Mouse (Mus musculus): Measurements from ENCODE around the gene Cdc42bpb. TPM values are rescaled to one million over a fixed set of nuclear protein-coding genes. Genes with fewer than 3 reads are reported as not detected.

The Cdc42bpb gene
- polyA plus RNA-seq (2012; rRNA removed) = 305 and 359 TPM in 2 replicates

- peak within 1 kb of the TSS; percentile 68 for H3K4me3 ChIP-seq (replicated peaks; ENCODE audit: extremely low read depth, low read depth, low read length)
- TF ChIP-seq CTCF (IDR thresholded peaks at IDR 0.05; ENCODE audit: insufficient read depth, low read length) = no peak
- peak; percentile 98 for TF ChIP-seq POLR2A (IDR thresholded peaks at IDR 0.05; ENCODE audit: borderline replicate concordance, extremely low read depth, low read depth, low read length)
- WGBS = under 1% methylated on average over 94 of the region's 94 CpGs
- peaks cover 14% of the 10 kb centered on the region for H3K4me1 ChIP-seq (ENCODE audit: control insufficient read depth, insufficient read depth, low read length)
- peak; percentile 95 for DNase-seq
Observed at GRCm38 (mm10) chr12:111377376-111377973, at the start of gene Cdc42bpb. Gene Cdc42bpb, minus strand, starts transcription at chr12:111377718.

GRCm38 (mm10) chr12:111425789-111426460 is 48.4 kb upstream of the Cdc42bpb start:
- Histone ChIP-seq H3K4me3 (replicated peaks; ENCODE audit: extremely low read depth, low read depth, low read length) (no peak overlapping the region), H3K4me1 (ENCODE audit: control insufficient read depth, insufficient read depth, low read length) (peaks cover 10% of the 10 kb centered on the region)
- peak; percentile 97 for DNase-seq
- peak; percentile 93 for TF ChIP-seq CTCF (IDR thresholded peaks at IDR 0.05; ENCODE audit: insufficient read depth, low read length)
- no peak for TF ChIP-seq POLR2A (IDR thresholded peaks at IDR 0.05; ENCODE audit: borderline replicate concordance, extremely low read depth, low read depth, low read length)
- 20% methylated on average over 29 of the region's 29 CpGs for WGBS

- peak; percentile 86 for DNase-seq
- peak; percentile 80 for TF ChIP-seq CTCF (IDR thresholded peaks at IDR 0.05; ENCODE audit: insufficient read depth, low read length)
- TF ChIP-seq POLR2A (IDR thresholded peaks at IDR 0.05; ENCODE audit: borderline replicate concordance, extremely low read depth, low read depth, low read length) = no peak
- Histone ChIP-seq H3K4me1 (ENCODE audit: control insufficient read depth, insufficient read depth, low read length) (peaks cover 6% of the 10 kb centered on the region), H3K4me3 (replicated peaks; ENCODE audit: extremely low read depth, low read depth, low read length) (no peak overlapping the region)
- 4% methylated on average over 15 of the region's 15 CpGs for WGBS
Observed at GRCm38 (mm10) chr12:111425258-111425657, 47.7 kb upstream of the Cdc42bpb start.

- TF ChIP-seq CTCF (IDR thresholded peaks at IDR 0.05; ENCODE audit: insufficient read depth, low read length) (no peak), POLR2A (IDR thresholded peaks at IDR 0.05; ENCODE audit: borderline replicate concordance, extremely low read depth, low read depth, low read length) (no peak)
- WGBS = 43% methylated on average over 9 of the region's 9 CpGs
- no peak overlapping the region for H3K4me3 ChIP-seq (replicated peaks; ENCODE audit: extremely low read depth, low read depth, low read length)
- H3K4me1 ChIP-seq (ENCODE audit: control insufficient read depth, insufficient read depth, low read length) = peaks cover 4% of the 10 kb centered on the region; the same call in 1 of the 2 replicates
- DNase-seq = no peak
Observed at GRCm38 (mm10) chr12:111424547-111424946, 47.0 kb upstream of the Cdc42bpb start.

- no peak for DNase-seq
- 33% methylated on average over 43 of the region's 43 CpGs for WGBS
- Histone ChIP-seq H3K4me3 (replicated peaks; ENCODE audit: extremely low read depth, low read depth, low read length) (no peak overlapping the region), H3K4me1 (ENCODE audit: control insufficient read depth, insufficient read depth, low read length) (peaks cover 4% of the 10 kb centered on the region; the same call in 1 of the 2 replicates)
- TF ChIP-seq CTCF (IDR thresholded peaks at IDR 0.05; ENCODE audit: insufficient read depth, low read length) (no peak), POLR2A (IDR thresholded peaks at IDR 0.05; ENCODE audit: borderline replicate concordance, extremely low read depth, low read depth, low read length) (no peak)
Observed at GRCm38 (mm10) chr12:111423570-111424129, 46.1 kb upstream of the Cdc42bpb start.

- DNase-seq = no peak
- Histone ChIP-seq H3K4me3 (replicated peaks; ENCODE audit: extremely low read depth, low read depth, low read length) (no peak overlapping the region), H3K4me1 (ENCODE audit: control insufficient read depth, insufficient read depth, low read length) (peaks cover 4% of the 10 kb centered on the region; the same call in 1 of the 2 replicates)
- 80% methylated on average over 5 of the region's 5 CpGs for WGBS
- TF ChIP-seq CTCF (IDR thresholded peaks at IDR 0.05; ENCODE audit: insufficient read depth, low read length) (no peak), POLR2A (IDR thresholded peaks at IDR 0.05; ENCODE audit: borderline replicate concordance, extremely low read depth, low read depth, low read length) (no peak)
Observed at GRCm38 (mm10) chr12:111422852-111423251, 45.3 kb upstream of the Cdc42bpb start.

GRCm38 (mm10) chr12:111420946-111421709 is 43.6 kb upstream of the Cdc42bpb start:
- no peak for TF ChIP-seq CTCF (IDR thresholded peaks at IDR 0.05; ENCODE audit: insufficient read depth, low read length)
- Histone ChIP-seq H3K4me1 (ENCODE audit: control insufficient read depth, insufficient read depth, low read length) (peaks cover 4% of the 10 kb centered on the region; the same call in 1 of the 2 replicates), H3K4me3 (replicated peaks; ENCODE audit: extremely low read depth, low read depth, low read length) (no peak overlapping the region)
- no peak for DNase-seq
- 34% methylated on average over 7 of the region's 7 CpGs for WGBS

- no peak overlapping the region for H3K4me3 ChIP-seq (replicated peaks; ENCODE audit: extremely low read depth, low read depth, low read length)
- no peaks in the 10 kb centered on the region for H3K4me1 ChIP-seq (ENCODE audit: control insufficient read depth, insufficient read depth, low read length)
- TF ChIP-seq POLR2A (IDR thresholded peaks at IDR 0.05; ENCODE audit: borderline replicate concordance, extremely low read depth, low read depth, low read length) (no peak), CTCF (IDR thresholded peaks at IDR 0.05; ENCODE audit: insufficient read depth, low read length) (no peak)
- DNase-seq = no peak
- 75% methylated on average over 5 of the region's 5 CpGs for WGBS
Observed at GRCm38 (mm10) chr12:111419918-111420317, 42.4 kb upstream of the Cdc42bpb start.
